Mouse (Mus musculus) embryonic facial prominence, embryonic 12.5 days (tissue): ENCODE measurements around the gene Nid1. TPM values are rescaled to one million over a fixed set of nuclear protein-coding genes. Genes with fewer than 3 reads are reported as not detected.
"Not testable (repeated sequence)": the region's sequence is repeated elsewhere in the genome, so short reads cannot be mapped to it uniquely, and the experiment has no call there.

Experiments used
- ATAC-seq: fragments of 200-750 bp; cut with Nextera tagmentation; 2 replicates; pipeline ENCODE4 v1.8.0; 2017; ENCODE audit not compliant: insufficient number of reproducible peaks, insufficient read depth, low FRiP score, low TSS enrichment
- H3K27ac ChIP-seq: fragments of 300-500 bp; sonication (generic); 2 replicates; pipeline ENCODE4 v1.5.1; 2016; ENCODE audit warnings: mild to moderate bottlenecking
- H3K27me3 ChIP-seq: fragments of 300-500 bp; sonication (generic); 2 replicates; pipeline ENCODE4 v1.6.1; 2016; ENCODE audit warnings: mild to moderate bottlenecking, moderate library complexity
- H3K36me3 ChIP-seq: fragments of 300-500 bp; sonication (generic); 2 replicates; pipeline ENCODE4 v1.6.1; 2016; ENCODE audit warnings: mild to moderate bottlenecking
- H3K4me1 ChIP-seq: fragments of 300-500 bp; sonication (generic); 2 replicates; pipeline ENCODE4 v1.6.1; 2016
- H3K4me2 ChIP-seq: fragments of 300-500 bp; sonication (generic); replicated peaks from 2 replicates; pipeline ENCODE4 v1.6.1; 2016; ENCODE audit warnings: mild to moderate bottlenecking, moderate library complexity
- H3K4me3 ChIP-seq: fragments of 300-500 bp; sonication (generic); 2 replicates; pipeline ENCODE4 v1.5.1; 2016; ENCODE audit warnings: mild to moderate bottlenecking
- H3K9ac ChIP-seq: fragments of 300-500 bp; sonication (generic); 2 replicates; pipeline ENCODE4 v1.6.1; 2016; ENCODE audit warnings: mild to moderate bottlenecking, moderate library complexity
- H3K9me3 ChIP-seq: fragments of 300-500 bp; sonication (generic); 2 replicates; pipeline ENCODE4 v1.6.1; 2016; ENCODE audit warnings: mild to moderate bottlenecking, moderate library complexity
- WGBS: fragments of 180-500 bp; shearing (Covaris S2); methylation state at CpG from one replicate; pipeline ENCODE4 v1.1.7; 2016; 5-methylcytosine and 5-hydroxymethylcytosine counted together
- polyA plus RNA-seq: library from polyadenylated mRNA; unstranded; fragments of >200 nt; fragmentation: Nextera tagmentation; extraction: Ambion mirVana; gene quantifications from 2 replicates; pipeline ENCODE4 v1.2.1, GENCODE M21; 2016

Gene Nid1
- polyA plus RNA-seq, 1 experiment from 2014 or later = 65.7 TPM

DNA sequence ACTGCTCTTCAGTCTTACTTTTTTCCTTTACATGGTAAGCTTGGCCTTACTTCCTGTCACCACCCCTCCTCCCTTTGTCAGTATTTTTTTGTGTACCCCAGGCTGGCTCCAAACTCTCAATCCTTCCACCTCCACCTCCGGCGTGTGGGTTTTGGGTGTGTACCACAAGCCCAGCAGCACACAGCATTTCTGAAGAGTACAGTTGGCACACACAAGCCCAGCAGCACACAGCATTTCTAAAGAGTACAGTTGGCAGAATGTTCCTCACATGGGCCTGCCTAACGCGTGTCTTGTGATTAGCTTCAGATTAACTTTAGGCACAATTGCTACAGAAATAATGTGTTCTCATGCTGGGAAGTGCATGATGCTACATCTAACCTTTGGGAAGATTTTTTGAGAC, 93.6 kb downstream of the Nid1 start:
- Histone ChIP-seq H3K36me3 (no peaks in the 10 kb centered on the region), H3K4me1 (no peaks in the 10 kb centered on the region), H3K27ac (no peak overlapping the region), H3K9ac (no peak overlapping the region), H3K4me2 (no peak overlapping the region), H3K27me3 (no peaks in the 10 kb centered on the region), H3K4me3 (no peak overlapping the region), H3K9me3 (no peaks in the 10 kb centered on the region)
- no peak for ATAC-seq
- 89% methylated on average over 4 of the region's 4 CpGs for WGBS

- Histone ChIP-seq H3K36me3 (no peaks in the 10 kb centered on the region), H3K27ac (no peak overlapping the region), H3K9ac (no peak overlapping the region), H3K4me1 (no peaks in the 10 kb centered on the region), H3K4me2 (no peak overlapping the region), H3K9me3 (no peaks in the 10 kb centered on the region), H3K4me3 (no peak overlapping the region), H3K27me3 (no peaks in the 10 kb centered on the region)
- 84% methylated on average over 7 of the region's 7 CpGs for WGBS
- no peak; the same call in 1 of the 2 replicates for ATAC-seq
Measured at GRCm38 (mm10) chr13:13531923-13532322, 94.6 kb downstream of the Nid1 start.

GRCm38 (mm10) chr13:13536555-13536954, 99.2 kb downstream of the Nid1 start:
- ATAC-seq = no peak

DNA sequence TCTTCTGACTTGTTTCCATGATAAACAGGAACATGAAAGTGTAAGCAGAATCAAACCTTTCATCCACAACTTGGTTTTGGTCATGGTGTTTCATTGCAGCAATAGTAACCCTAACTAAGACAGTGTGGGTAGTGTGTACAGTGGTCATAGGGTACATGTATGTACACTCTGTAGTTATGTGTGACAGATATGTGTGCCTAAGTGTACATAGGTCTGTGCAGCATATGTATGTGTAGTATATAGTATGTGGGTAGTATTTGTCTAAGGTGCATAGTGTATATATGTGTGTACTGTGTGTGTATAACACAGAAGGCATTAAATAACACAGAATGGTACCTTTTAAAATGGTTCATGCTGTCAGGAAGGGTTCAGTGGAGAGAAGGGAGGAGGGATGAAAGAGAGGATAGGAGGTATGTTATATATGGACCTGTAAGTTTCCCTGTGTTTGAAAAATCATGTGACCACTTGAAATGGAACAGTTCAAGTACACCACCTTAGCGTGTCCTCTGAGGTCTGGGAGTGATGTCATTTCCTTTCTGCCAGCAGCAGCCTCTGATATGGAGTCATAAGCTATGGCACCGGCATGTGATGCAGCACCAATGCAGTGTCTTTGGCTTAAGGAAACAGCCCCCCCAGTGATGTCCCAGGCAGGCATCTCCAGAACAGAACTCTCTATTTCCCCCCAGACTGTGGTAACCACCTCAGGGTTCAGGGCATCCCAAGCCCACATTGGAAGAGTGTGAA, 100.1 kb downstream of the Nid1 start:
- Histone ChIP-seq H3K9ac (no peak overlapping the region), H3K9me3 (no peaks in the 10 kb centered on the region), H3K4me2 (no peak overlapping the region), H3K27me3 (no peaks in the 10 kb centered on the region), H3K4me3 (no peak overlapping the region), H3K27ac (no peak overlapping the region), H3K4me1 (peaks cover 7% of the 10 kb centered on the region), H3K36me3 (no peaks in the 10 kb centered on the region)
- 72% methylated on average over 2 of the region's 2 CpGs for WGBS
- ATAC-seq = no peak

More at GRCm38 (mm10) chr13:13536555-13536954, 99.2 kb downstream of the Nid1 start:
- H3K9ac ChIP-seq = no peak overlapping the region
- H3K4me1 ChIP-seq = peaks cover 7% of the 10 kb centered on the region
- no peak overlapping the region for H3K4me3 ChIP-seq
- H3K27me3 ChIP-seq = no peaks in the 10 kb centered on the region
- no peak overlapping the region for H3K4me2 ChIP-seq
- no peaks in the 10 kb centered on the region for H3K36me3 ChIP-seq
- no peak overlapping the region for H3K27ac ChIP-seq
- WGBS = 86% methylated on average over 2 of the region's 2 CpGs
- no peaks in the 10 kb centered on the region for H3K9me3 ChIP-seq

- Histone ChIP-seq H3K4me2 (no peak overlapping the region), H3K4me3 (no peak overlapping the region), H3K9me3 (no peaks in the 10 kb centered on the region), H3K27me3 (no peaks in the 10 kb centered on the region), H3K36me3 (no peaks in the 10 kb centered on the region), H3K9ac (no peak overlapping the region), H3K4me1 (peaks cover 7% of the 10 kb centered on the region), H3K27ac (no peak overlapping the region)
- 36% methylated on average over 4 of the region's 4 CpGs for WGBS
- no peak for ATAC-seq
Measured at GRCm38 (mm10) chr13:13538585-13539300, 101.4 kb downstream of the Nid1 start.

GRCm38 (mm10) chr13:13543073-13543472, 105.7 kb downstream of the Nid1 start:
- ATAC-seq, H3K4me1 ChIP-seq, H3K4me2 ChIP-seq, H3K9ac ChIP-seq, H3K4me3 ChIP-seq, H3K36me3 ChIP-seq, H3K9me3 ChIP-seq, H3K27ac ChIP-seq, H3K27me3 ChIP-seq: not testable (repeated sequence)
- 94% methylated on average over 10 of the region's 10 CpGs for WGBS

DNA sequence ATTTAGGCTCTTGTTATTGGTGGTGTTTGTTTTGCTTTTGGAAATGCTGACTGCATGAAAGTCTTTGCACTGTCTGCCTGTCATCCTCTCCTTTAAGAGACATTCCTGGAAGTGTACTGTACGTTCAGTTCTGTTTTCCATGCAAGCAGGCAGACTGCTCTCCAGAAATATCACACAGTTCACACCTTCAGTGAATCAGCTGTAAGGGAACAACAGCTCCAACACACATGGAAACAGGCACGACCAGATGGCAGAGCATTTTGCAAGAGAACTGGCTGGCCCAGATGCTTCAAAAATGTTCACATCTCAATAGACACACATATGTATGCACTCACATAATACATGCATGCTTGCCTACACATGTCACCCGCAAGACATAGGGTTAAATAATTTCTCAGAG, 109.4 kb downstream of the Nid1 start:
- no peak for ATAC-seq
- Histone ChIP-seq H3K27me3 (no peaks in the 10 kb centered on the region), H3K4me3 (no peak overlapping the region), H3K4me2 (no peak overlapping the region), H3K4me1 (no peaks in the 10 kb centered on the region), H3K27ac (no peak overlapping the region), H3K9ac (no peak overlapping the region), H3K9me3 (no peaks in the 10 kb centered on the region), H3K36me3 (no peaks in the 10 kb centered on the region)
- 71% methylated on average over 3 of the region's 3 CpGs for WGBS

- ATAC-seq = no peak
- H3K9ac ChIP-seq = no peak overlapping the region
- H3K27me3 ChIP-seq = no peaks in the 10 kb centered on the region
- no peaks in the 10 kb centered on the region for H3K36me3 ChIP-seq
- no peaks in the 10 kb centered on the region for H3K9me3 ChIP-seq
- H3K4me1 ChIP-seq = no peaks in the 10 kb centered on the region
- no peak overlapping the region for H3K4me2 ChIP-seq
- no peak overlapping the region for H3K4me3 ChIP-seq
- H3K27ac ChIP-seq = no peak overlapping the region
- 85% methylated on average over 4 of the region's 4 CpGs for WGBS
Measured at GRCm38 (mm10) chr13:13547889-13548288, 110.5 kb downstream of the Nid1 start.

DNA sequence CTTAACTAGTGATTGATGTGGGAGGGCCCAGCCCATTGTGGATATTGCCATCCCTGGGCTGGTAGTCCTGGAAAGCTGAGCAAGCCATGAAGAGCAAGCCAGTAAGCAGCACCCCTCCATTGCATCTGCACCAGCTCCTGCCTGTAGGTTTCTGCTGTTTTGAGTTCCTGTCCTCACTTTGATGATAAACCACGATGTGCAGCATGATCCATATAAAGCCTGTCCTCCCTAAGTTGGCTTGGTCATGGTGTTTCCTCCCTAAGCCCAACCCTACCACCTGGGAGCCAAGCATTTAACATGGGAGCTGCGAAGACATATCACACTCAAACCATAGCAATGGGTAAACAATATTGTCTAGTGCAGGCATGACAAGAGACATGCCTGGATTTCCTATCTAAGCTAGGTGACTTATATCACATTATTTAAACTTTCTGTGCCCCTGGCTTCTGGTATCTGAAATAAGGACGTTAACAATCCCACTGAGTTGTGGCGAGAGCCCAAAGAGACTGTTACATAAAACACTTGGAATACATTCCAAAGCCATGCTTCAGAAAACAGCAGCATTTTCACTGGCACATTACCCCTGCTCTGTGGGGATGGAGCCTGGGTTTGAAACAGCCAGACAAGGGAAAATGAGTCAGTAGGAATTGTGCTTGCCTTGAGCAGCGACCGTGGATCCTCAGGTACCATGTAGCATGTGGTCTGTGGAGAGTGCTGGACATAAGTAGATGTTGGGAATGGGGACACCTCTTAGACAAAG, 111.3 kb downstream of the Nid1 start:
- H3K27ac ChIP-seq = no peak overlapping the region
- no peak overlapping the region for H3K9ac ChIP-seq
- no peaks in the 10 kb centered on the region for H3K36me3 ChIP-seq
- whole genome bisulfite sequencing = 89% methylated on average over 6 of the region's 6 CpGs
- H3K4me2 ChIP-seq = no peak overlapping the region
- H3K9me3 ChIP-seq = no peaks in the 10 kb centered on the region
- no peak for ATAC-seq
- no peaks in the 10 kb centered on the region for H3K27me3 ChIP-seq
- H3K4me1 ChIP-seq = no peaks in the 10 kb centered on the region
- no peak overlapping the region for H3K4me3 ChIP-seq

DNA sequence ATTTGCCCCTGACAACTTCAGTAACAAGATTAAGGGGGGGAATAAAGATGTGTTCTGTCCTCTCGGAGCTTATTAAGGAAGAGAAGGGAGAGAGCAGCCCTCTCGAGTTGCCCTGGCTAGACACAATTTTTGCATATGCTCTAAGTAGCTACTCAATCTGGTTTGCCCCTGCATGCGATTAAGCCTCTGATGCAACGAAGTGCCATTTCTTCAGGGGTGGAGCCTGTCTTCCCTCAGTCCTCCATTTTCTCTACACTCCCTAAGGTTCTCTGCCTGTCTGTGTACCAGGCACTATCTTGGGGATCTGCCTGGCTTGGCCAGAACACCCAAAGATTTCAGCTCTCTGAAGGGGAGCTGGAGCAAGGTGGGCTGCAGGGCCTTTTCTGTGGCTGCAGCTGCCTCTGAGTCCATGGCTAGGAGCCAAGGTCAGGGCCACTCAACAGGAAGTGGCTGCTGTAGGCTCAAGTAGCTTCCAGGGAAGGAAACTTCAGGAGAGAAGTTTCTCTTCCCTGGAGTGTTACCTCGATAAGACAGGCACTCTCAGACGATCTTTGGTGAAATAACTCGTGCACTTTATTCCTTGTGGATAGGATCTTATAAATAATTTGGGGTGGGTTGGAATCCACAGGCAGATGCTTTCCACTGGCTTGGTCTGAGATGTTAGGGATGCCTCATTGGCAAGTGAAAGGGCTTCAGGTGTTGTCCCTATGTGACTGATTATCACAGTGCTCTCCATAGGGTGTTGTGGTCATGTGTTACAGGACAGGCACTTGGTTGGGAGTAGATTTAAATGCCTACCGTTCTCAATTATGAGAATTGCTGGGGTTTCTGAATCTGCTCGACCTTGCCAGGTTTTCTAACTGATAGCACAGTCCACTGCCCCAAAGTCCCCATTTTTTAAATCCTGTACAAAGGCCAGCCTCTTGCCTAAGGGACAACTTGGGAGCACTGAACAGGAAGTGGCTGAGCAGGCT, 112.6 kb downstream of the Nid1 start:
- Histone ChIP-seq H3K9me3 (no peaks in the 10 kb centered on the region), H3K4me3 (no peak overlapping the region), H3K9ac (no peak overlapping the region), H3K27me3 (no peaks in the 10 kb centered on the region), H3K36me3 (no peaks in the 10 kb centered on the region), H3K4me2 (no peak overlapping the region), H3K27ac (no peak overlapping the region), H3K4me1 (no peaks in the 10 kb centered on the region)
- ATAC-seq = no peak
- WGBS = 64% methylated on average over 9 of the region's 9 CpGs

- WGBS = 39% methylated on average over 3 of the region's 3 CpGs
- no peak overlapping the region for H3K4me2 ChIP-seq
- no peak overlapping the region for H3K4me3 ChIP-seq
- no peak overlapping the region for H3K27ac ChIP-seq
- H3K27me3 ChIP-seq = no peaks in the 10 kb centered on the region
- H3K4me1 ChIP-seq = no peaks in the 10 kb centered on the region
- ATAC-seq = no peak
- no peak overlapping the region for H3K9ac ChIP-seq
- no peaks in the 10 kb centered on the region for H3K36me3 ChIP-seq
- no peaks in the 10 kb centered on the region for H3K9me3 ChIP-seq
Measured at GRCm38 (mm10) chr13:13552020-13552419, 114.7 kb downstream of the Nid1 start.
